Mouse (Mus musculus): ENCODE measurements at regions not wholly inside any gene's neighbourhood (a gene's known extent, or its start where the extent isn't known, plus 50 kb on each side); places are given as distances from the start of the nearest gene placed in this dataset.

DNA sequence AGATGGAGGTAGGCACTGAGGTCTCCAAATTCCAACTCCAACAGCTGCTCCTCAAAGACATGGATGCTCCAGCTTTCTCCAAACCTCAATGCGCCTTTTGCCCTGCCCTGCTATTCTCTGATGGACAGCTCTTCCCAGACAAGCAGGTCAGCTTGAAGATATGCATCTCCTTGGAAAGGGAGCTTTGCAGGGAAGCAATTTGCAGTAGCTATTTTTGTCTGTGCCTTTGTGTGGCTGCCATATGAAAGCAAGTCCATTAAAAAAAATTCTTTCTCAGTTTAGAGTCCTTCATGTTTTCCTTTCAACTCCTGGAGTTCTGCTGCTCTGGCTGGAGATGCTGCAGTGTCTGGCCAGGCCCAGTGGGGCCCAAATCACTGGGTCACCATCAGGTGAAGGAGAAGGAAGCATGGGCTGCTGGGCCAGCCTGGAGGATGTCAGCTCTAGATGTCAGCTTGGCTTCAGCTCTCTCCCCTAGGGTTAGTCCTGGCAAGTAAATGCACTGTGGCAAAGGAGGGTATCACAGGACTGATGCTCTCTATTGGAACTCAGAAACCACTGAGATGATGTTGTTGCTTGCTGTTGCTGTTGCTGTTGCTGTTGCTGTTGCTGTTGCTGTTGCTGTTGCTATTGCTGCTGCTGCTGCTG, 240.5 kb upstream of the Gm21798 start:
- no peak for TF ChIP-seq CTCF (IDR thresholded peaks at IDR 0.05; ENCODE audit: low read depth)
- 0 out of 2 replicates have a peak, but pooled peaks cover 5% of the 10 kb centered on the region for H3K4me1 ChIP-seq (ENCODE audit: insufficient read depth)
- 93% methylated on average over 1 of the region's 1 CpGs for WGBS
- H3K9ac ChIP-seq: no peak overlapping the region
- DNase-seq (no peak), ATAC-seq (no peak)
- no peak overlapping the region for H3K4me2 ChIP-seq (ENCODE audit: low read depth)
- H3K27ac ChIP-seq (ENCODE audit: low read depth, low read length): no peak overlapping the region
- H3K36me3 ChIP-seq (ENCODE audit: insufficient read depth): no peaks in the 10 kb centered on the region
- H3K27me3 ChIP-seq (ENCODE audit: insufficient read depth, low read length): no peaks in the 10 kb centered on the region
- H3K4me3 ChIP-seq (ENCODE audit: low read depth, low read length): no peak overlapping the region
- no peaks in the 10 kb centered on the region for H3K9me3 ChIP-seq (ENCODE audit: low read length)

DNA sequence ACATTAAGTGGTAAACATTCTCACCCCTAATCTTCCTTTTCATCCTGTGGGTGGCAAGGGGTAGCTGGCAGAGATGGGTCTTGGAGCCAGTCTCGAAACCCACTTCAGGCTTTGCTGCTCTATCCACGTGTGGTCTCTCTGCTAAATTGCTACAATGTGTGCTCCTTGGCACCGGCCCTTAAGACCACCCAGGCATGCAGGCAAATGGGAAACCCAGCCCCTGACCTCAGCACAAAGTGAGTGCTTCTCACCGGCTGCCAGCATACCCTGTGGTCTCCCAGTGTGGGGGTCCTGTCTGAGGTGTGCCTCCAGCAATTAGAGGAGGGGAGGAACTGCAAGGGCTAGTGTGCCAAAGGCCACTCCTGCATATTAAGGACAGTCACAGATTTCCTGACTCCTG, 238.5 kb upstream of the Gm21798 start:
- 27% methylated on average over 4 of the region's 4 CpGs for WGBS
- 0 out of 2 replicates have a peak, but pooled peaks cover 5% of the 10 kb centered on the region for H3K4me1 ChIP-seq (ENCODE audit: insufficient read depth)
- DNase-seq: no peak
- H3K36me3 ChIP-seq (ENCODE audit: insufficient read depth): no peaks in the 10 kb centered on the region
- no peak overlapping the region for H3K4me3 ChIP-seq (ENCODE audit: low read depth, low read length)
- no peak for TF ChIP-seq CTCF (IDR thresholded peaks at IDR 0.05; ENCODE audit: low read depth)
- no peak overlapping the region for H3K9ac ChIP-seq
- no peak overlapping the region for H3K27ac ChIP-seq (ENCODE audit: low read depth, low read length)
- H3K4me2 ChIP-seq (ENCODE audit: low read depth): no peak overlapping the region
- peak; percentile 27; the same call in 1 of the 2 replicates for ATAC-seq
- H3K9me3 ChIP-seq (ENCODE audit: low read length): no peaks in the 10 kb centered on the region
- no peaks in the 10 kb centered on the region for H3K27me3 ChIP-seq (ENCODE audit: insufficient read depth, low read length)

GRCm38 (mm10) chr15:64580481-64580880, 237.0 kb upstream of the Gm21798 start:
- Histone ChIP-seq H3K27ac (ENCODE audit: low read depth, low read length) (no peak overlapping the region), H3K36me3 (ENCODE audit: insufficient read depth) (no peaks in the 10 kb centered on the region), H3K27me3 (ENCODE audit: insufficient read depth, low read length) (no peaks in the 10 kb centered on the region), H3K4me3 (ENCODE audit: low read depth, low read length) (no peak overlapping the region), H3K4me2 (ENCODE audit: low read depth) (no peak overlapping the region), H3K4me1 (ENCODE audit: insufficient read depth) (0 out of 2 replicates have a peak, but pooled peaks cover 5% of the 10 kb centered on the region), H3K9ac (no peak overlapping the region), H3K9me3 (ENCODE audit: low read length) (no peaks in the 10 kb centered on the region)
- DNase-seq: no peak
- whole genome bisulfite sequencing: 70% methylated on average over 1 of the region's 1 CpGs
- TF ChIP-seq CTCF (IDR thresholded peaks at IDR 0.05; ENCODE audit: low read depth): no peak
- no peak for ATAC-seq

DNA sequence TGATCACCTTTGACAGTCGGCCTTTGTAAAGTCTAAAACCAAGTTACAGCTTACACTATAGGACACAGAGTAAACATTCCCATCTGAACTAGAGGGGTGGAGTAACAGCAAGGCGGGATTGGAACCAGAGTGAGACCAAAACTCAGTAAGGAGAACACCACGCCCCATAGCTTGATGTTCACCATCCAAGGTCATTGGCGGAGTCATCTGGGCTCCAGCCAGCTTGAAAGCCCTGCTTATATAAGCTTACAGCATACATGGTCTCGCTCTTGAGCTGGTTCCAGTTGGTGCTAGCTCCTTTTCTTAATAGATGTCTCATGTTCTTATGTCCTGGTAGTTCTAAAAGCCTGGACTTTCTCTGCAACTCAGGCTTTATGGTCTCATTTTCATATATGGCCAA, 236.4 kb upstream of the Gm21798 start:
- H3K27ac ChIP-seq (ENCODE audit: low read depth, low read length): no peak overlapping the region
- 0 out of 2 replicates have a peak, but pooled peaks cover 5% of the 10 kb centered on the region for H3K4me1 ChIP-seq (ENCODE audit: insufficient read depth)
- H3K4me3 ChIP-seq (ENCODE audit: low read depth, low read length): no peak overlapping the region
- H3K36me3 ChIP-seq (ENCODE audit: insufficient read depth): no peaks in the 10 kb centered on the region
- ATAC-seq (no peak), DNase-seq (no peak)
- no peak for TF ChIP-seq CTCF (IDR thresholded peaks at IDR 0.05; ENCODE audit: low read depth)
- H3K4me2 ChIP-seq (ENCODE audit: low read depth): no peak overlapping the region
- no peaks in the 10 kb centered on the region for H3K27me3 ChIP-seq (ENCODE audit: insufficient read depth, low read length)
- 96% methylated on average over 5 of the region's 5 CpGs for WGBS
- no peaks in the 10 kb centered on the region for H3K9me3 ChIP-seq (ENCODE audit: low read length)
- no peak overlapping the region for H3K9ac ChIP-seq

DNA sequence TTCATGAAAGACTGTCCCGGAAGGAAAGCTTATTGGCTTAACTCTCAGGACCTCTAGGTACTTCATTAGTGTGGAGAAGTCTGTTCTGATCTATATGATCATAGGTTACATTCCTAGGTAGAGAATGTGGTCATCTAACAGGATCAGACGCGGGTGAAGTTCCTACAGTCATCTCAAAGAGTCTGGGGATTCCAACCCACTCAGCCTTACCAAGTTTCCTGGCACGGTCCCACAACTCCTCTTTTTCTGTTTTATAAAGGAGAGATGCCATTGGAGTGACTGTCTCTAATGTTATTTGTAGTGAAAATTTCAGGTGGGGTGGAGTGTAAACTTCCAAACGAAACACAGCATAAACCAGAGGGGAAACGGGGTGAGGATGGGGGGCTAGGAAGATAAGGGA, 233.4 kb upstream of the Gm21798 start:
- DNase-seq (no peak), ATAC-seq (no peak)
- Histone ChIP-seq H3K4me2 (ENCODE audit: low read depth) (no peak overlapping the region), H3K27ac (ENCODE audit: low read depth, low read length) (no peak overlapping the region), H3K36me3 (ENCODE audit: insufficient read depth) (no peaks in the 10 kb centered on the region), H3K27me3 (ENCODE audit: insufficient read depth, low read length) (no peaks in the 10 kb centered on the region), H3K9me3 (ENCODE audit: low read length) (no peaks in the 10 kb centered on the region), H3K4me1 (ENCODE audit: insufficient read depth) (no peaks in the 10 kb centered on the region), H3K9ac (no peak overlapping the region), H3K4me3 (ENCODE audit: low read depth, low read length) (no peak overlapping the region)
- 90% methylated on average over 6 of the region's 6 CpGs for WGBS
- TF ChIP-seq CTCF (IDR thresholded peaks at IDR 0.05; ENCODE audit: low read depth): no peak

GRCm38 (mm10) chr15:64586776-64587175, 230.7 kb upstream of the Gm21798 start:
- Histone ChIP-seq H3K27me3 (ENCODE audit: insufficient read depth, low read length) (no peaks in the 10 kb centered on the region), H3K27ac (ENCODE audit: low read depth, low read length) (no peak overlapping the region), H3K9me3 (ENCODE audit: low read length) (no peaks in the 10 kb centered on the region), H3K36me3 (ENCODE audit: insufficient read depth) (no peaks in the 10 kb centered on the region), H3K4me2 (ENCODE audit: low read depth) (no peak overlapping the region), H3K4me3 (ENCODE audit: low read depth, low read length) (no peak overlapping the region), H3K9ac (no peak overlapping the region), H3K4me1 (ENCODE audit: insufficient read depth) (no peaks in the 10 kb centered on the region)
- TF ChIP-seq CTCF (IDR thresholded peaks at IDR 0.05; ENCODE audit: low read depth): no peak
- no peak for ATAC-seq
- no peak for DNase-seq
- 89% methylated on average over 3 of the region's 3 CpGs for WGBS

GRCm38 (mm10) chr15:64590092-64590881, 227.2 kb upstream of the Gm21798 start:
- no peaks in the 10 kb centered on the region for H3K4me1 ChIP-seq (ENCODE audit: insufficient read depth)
- H3K36me3 ChIP-seq (ENCODE audit: insufficient read depth): no peaks in the 10 kb centered on the region
- TF ChIP-seq CTCF (IDR thresholded peaks at IDR 0.05; ENCODE audit: low read depth): no peak
- DNase-seq (peak; percentile 8), ATAC-seq (peak; percentile 73)
- H3K4me3 ChIP-seq (ENCODE audit: low read depth, low read length): no peak overlapping the region
- H3K9me3 ChIP-seq (ENCODE audit: low read length): no peaks in the 10 kb centered on the region
- H3K27me3 ChIP-seq (ENCODE audit: insufficient read depth, low read length): no peaks in the 10 kb centered on the region
- H3K9ac ChIP-seq: no peak overlapping the region
- H3K4me2 ChIP-seq (ENCODE audit: low read depth): no peak overlapping the region
- no peak overlapping the region for H3K27ac ChIP-seq (ENCODE audit: low read depth, low read length)
- 55% methylated on average over 1 of the region's 1 CpGs for WGBS
